Mouse (Mus musculus) embryo, embryonic 11 days (tissue): ENCODE data around the gene Chaf1a.
"Not testable (repeated sequence)": the region's sequence is repeated elsewhere in the genome, so short reads cannot be mapped to it uniquely, and the experiment has no call there.

ENCODE experiments used
- DNase-seq: peaks from one replicate; pipeline ENCODE4 v3.0.0-alpha.2; 2015

Gene Chaf1a

GRCm38 (mm10) chr17:56038583-56039261 is 1.5 kb upstream of the Chaf1a start:
- DNase-seq, result no peak

- DNase-seq, result no peak
Measured at GRCm38 (mm10) chr17:56039345-56039744, 894 bp upstream of the Chaf1a start.

- peak; percentile 32 for DNase-seq
Measured at GRCm38 (mm10) chr17:56040857-56041163, 571 bp downstream of the Chaf1a start.

GRCm38 (mm10) chr17:56051369-56051768 is 11.1 kb downstream of the Chaf1a start:
- DNase-seq, result no peak

- no peak for DNase-seq
Measured at GRCm38 (mm10) chr17:56054938-56055337, 14.7 kb downstream of the Chaf1a start.

- DNase-seq, result no peak
Measured at GRCm38 (mm10) chr17:56055945-56056678, 15.9 kb downstream of the Chaf1a start.

GRCm38 (mm10) chr17:56057381-56058120 is 17.3 kb downstream of the Chaf1a start:
- no peak for DNase-seq

GRCm38 (mm10) chr17:56062081-56062480 is 21.8 kb downstream of the Chaf1a start:
- DNase-seq, result no peak

GRCm38 (mm10) chr17:56065715-56066114 is 25.5 kb downstream of the Chaf1a start:
- DNase-seq, result not testable (repeated sequence)

GRCm38 (mm10) chr17:56066451-56066850 is 26.2 kb downstream of the Chaf1a start:
- no peak for DNase-seq

GRCm38 (mm10) chr17:56069066-56069465 is 28.8 kb downstream of the Chaf1a start:
- no peak for DNase-seq

GRCm38 (mm10) chr17:56071126-56071525 is 30.9 kb downstream of the Chaf1a start:
- DNase-seq, result no peak

- DNase-seq, result no peak
Measured at GRCm38 (mm10) chr17:56072243-56072642, 32.0 kb downstream of the Chaf1a start.

GRCm38 (mm10) chr17:56074097-56074826 is 34.0 kb downstream of the Chaf1a start:
- peak; percentile 92 for DNase-seq

GRCm38 (mm10) chr17:56074827-56075208 is 34.6 kb downstream of the Chaf1a start, which contains the start of gene Ubxn6:
TSS of gene Ubxn6 (minus strand) at chr17:56075028.
- peak; percentile 99 for DNase-seq

- DNase-seq, result no peak
Measured at GRCm38 (mm10) chr17:56077523-56077922, 37.3 kb downstream of the Chaf1a start.

GRCm38 (mm10) chr17:56078361-56078760 is 38.1 kb downstream of the Chaf1a start:
- not testable (repeated sequence) for DNase-seq

- DNase-seq, result peak; percentile 100
Measured at GRCm38 (mm10) chr17:56078880-56079795, 38.9 kb downstream of the Chaf1a start, which contains the start of gene Hdgfl2. TSS of gene Hdgfl2 (plus strand) at chr17:56079634.

- DNase-seq, result peak; percentile 8
Measured at GRCm38 (mm10) chr17:56079921-56080320, 39.7 kb downstream of the Chaf1a start.

- DNase-seq, result peak; percentile 92
Measured at GRCm38 (mm10) chr17:56080781-56081585, 40.7 kb downstream of the Chaf1a start.

GRCm38 (mm10) chr17:56092312-56092711 is 52.1 kb downstream of the Chaf1a start:
- DNase-seq, result no peak
